Mouse (Mus musculus) heart, adult 2 months (tissue): ENCODE results near the gene Fancf.

ENCODE experiments used
- CTCF ChIP-seq: fragments of 200-600 bp; IDR thresholded peaks from 2 replicates; pipeline ENCODE4 v1.8.1; 2022; ENCODE audit warnings: antibody characterized with exemption, mild to moderate bottlenecking, moderate library complexity
- EP300 ChIP-seq: fragments of 200-500 bp; IDR thresholded peaks from 2 replicates; pipeline ENCODE4 v1.6.1; 2011; ENCODE audit warnings: low read depth, low read length, control low read depth; ENCODE audit not compliant: insufficient read depth
- POLR2A ChIP-seq: fragments of 200-500 bp; IDR thresholded peaks from 2 replicates; pipeline ENCODE4 v1.6.1; 2011; ENCODE audit warnings: mild to moderate bottlenecking, low read depth, low read length, control low read depth; ENCODE audit not compliant: insufficient read depth

DNA sequence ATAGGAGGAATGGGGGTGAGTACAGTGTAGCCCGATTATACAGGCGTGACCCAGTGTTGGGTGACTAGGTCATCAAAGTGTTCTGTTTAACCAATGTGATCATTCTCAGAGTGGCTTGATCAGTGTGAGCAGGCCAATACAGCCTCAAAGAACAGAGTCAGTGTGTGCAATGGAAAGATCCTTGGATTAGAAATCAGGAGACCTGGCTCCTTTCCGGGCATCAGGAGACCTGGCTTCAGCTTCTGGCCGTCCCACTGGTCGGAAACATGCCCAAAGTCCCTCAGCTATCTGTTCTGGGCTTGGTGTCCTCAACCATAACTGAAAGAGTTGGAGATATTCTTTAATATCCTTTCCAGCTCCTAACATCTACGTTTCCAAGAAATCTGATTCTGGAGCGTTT is 27.5 kb upstream of the Fancf start:
- TF ChIP-seq POLR2A (no peak), CTCF (no peak), EP300 (no peak)
